Mouse (Mus musculus) embryonic fibroblast, embryonic 13.5 days (primary cell): ENCODE data around the gene Nfs1. TPM values are rescaled to one million over a fixed set of nuclear protein-coding genes. Genes with fewer than 3 reads are reported as not detected.
"Not testable (repeated sequence)": the region's sequence is repeated elsewhere in the genome, so short reads cannot be mapped to it uniquely, and the experiment has no call there.

Experiments used
- H3K27ac ChIP-seq: 2 replicates; pipeline ENCODE4 v1.5.1; 2012; ENCODE audit warnings: low read length, control low read depth, inconsistent platforms; ENCODE audit not compliant: insufficient read depth
- H3K4me1 ChIP-seq: 2 replicates; pipeline ENCODE4 v1.6.1; 2011; ENCODE audit warnings: low read length; ENCODE audit not compliant: control insufficient read depth, insufficient read depth
- H3K4me3 ChIP-seq: 2 replicates; pipeline ENCODE4 v1.5.1; 2011; ENCODE audit warnings: mild to moderate bottlenecking, control low read depth, low read length; ENCODE audit not compliant: insufficient read depth
- CTCF ChIP-seq: IDR thresholded peaks from 2 replicates; pipeline ENCODE4 v1.5.1; 2011; ENCODE audit warnings: mild to moderate bottlenecking, control low read depth, low read length, moderate library complexity, borderline replicate concordance; ENCODE audit not compliant: insufficient read depth
- POLR2A ChIP-seq: IDR thresholded peaks from 2 replicates; pipeline ENCODE4 v1.6.1; 2011; ENCODE audit warnings: low read depth, mild to moderate bottlenecking, control low read depth, low read length, moderate library complexity
- polyA plus RNA-seq: library from polyadenylated mRNA; stranded (reverse); fragments of >200 nt; gene quantifications from 2 replicates; pipeline ENCODE4 v1.2.4, GENCODE M21; 2011; ENCODE audit warnings: low read depth; ENCODE audit not compliant: missing spikeins, insufficient read length

Gene Nfs1
- polyA plus RNA-seq, 1 experiment: 30.2 TPM

DNA sequence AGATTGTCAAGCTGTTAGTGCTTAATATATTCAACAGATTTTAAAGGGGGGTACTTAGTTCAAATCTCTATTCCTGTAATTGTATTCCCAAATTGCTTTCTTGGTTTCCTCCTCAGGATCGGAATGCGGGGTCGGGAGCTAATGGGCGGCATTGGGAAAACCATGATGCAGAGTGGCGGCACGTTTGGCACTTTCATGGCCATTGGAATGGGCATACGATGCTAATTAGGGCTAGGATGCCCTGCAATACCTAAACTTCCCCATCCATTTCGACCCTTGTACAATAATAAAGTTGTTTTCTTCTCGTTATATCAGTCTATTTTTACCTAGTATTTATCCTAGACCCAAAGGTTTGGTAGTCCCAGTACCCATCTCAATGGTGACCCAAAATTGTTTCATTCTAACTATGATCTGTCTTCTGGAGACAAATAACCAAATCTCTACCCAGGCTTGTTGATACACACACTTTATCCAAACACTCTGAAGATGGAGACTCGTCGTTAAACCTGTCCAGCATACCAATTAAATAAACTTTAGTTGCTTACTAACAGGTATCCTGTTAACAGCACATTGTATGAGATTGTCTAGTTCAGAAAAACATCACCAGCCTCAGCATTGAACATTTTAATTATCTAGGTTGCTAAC is 1.6 kb upstream of the Nfs1 start:
- peak overlapping the region; percentile 30; the same call in 1 of the 2 replicates for H3K4me3 ChIP-seq
- TF ChIP-seq CTCF: no peak
- no peak for TF ChIP-seq POLR2A

GRCm38 (mm10) chr2:156143367-156143766 is 619 bp downstream of the Nfs1 start:
- no peaks in the 10 kb centered on the region for H3K4me1 ChIP-seq
- peak overlapping the region; percentile 67 for H3K4me3 ChIP-seq
- TF ChIP-seq POLR2A (no peak), CTCF (no peak)
- peak overlapping the region; percentile 14 for H3K27ac ChIP-seq

More for the DNA sequence above, 1.6 kb upstream of the Nfs1 start:
- no peak overlapping the region for H3K27ac ChIP-seq
- H3K4me1 ChIP-seq: no peaks in the 10 kb centered on the region

DNA sequence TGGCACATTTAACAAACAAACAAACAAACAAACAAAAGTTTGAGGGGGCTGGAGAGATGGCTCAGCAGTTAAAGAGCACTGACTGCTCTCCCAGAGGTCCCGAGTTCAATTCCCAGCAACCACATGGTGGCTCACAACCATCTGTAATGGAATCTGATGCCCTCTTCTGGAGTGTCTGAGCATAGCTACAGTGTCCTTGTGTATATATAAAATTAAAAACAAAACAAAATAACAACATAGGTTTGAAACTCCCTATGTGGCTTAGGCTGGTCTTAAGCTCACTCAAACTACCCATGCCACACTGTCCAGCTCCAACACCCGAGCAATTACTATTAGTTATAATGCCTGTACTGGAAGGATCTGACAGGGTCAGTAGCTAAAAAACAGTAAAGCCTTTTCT is 1.2 kb downstream of the Nfs1 start:
- H3K4me1 ChIP-seq: no peaks in the 10 kb centered on the region
- TF ChIP-seq POLR2A (no peak), CTCF (no peak)
- H3K27ac ChIP-seq: no peak overlapping the region
- peak overlapping the region; percentile 67 for H3K4me3 ChIP-seq

GRCm38 (mm10) chr2:156135695-156136094 is 8.3 kb downstream of the Nfs1 start:
- no peaks in the 10 kb centered on the region for H3K4me1 ChIP-seq
- TF ChIP-seq POLR2A: no peak
- TF ChIP-seq CTCF: peak; percentile 26; the same call in 1 of the 2 replicates
- no peak overlapping the region for H3K4me3 ChIP-seq
- no peak overlapping the region for H3K27ac ChIP-seq

- Histone ChIP-seq H3K4me3 (no peak overlapping the region), H3K4me1 (no peaks in the 10 kb centered on the region), H3K27ac (no peak overlapping the region)
- TF ChIP-seq POLR2A (no peak), CTCF (no peak)
Measured at GRCm38 (mm10) chr2:156134161-156134560, 9.8 kb downstream of the Nfs1 start.

DNA sequence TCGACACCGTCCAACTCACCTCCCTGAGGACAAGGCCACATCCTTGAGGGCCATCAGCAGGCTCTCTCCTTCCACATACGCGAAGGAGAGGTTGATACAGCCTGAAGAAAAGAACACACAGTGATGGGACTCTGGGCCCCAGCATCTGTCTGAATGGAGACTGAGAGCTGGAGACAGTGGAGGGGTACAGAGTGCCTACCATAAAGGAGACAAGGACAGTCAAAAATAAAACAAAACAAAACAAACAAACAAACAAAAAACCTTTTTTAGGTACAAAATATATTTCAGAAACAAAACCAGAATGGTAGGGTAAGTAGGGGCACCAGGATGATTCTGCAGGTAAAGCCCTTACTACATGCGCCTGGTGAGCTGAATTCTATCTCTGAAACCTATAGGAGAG is 17.0 kb downstream of the Nfs1 start, which contains the start of gene Gm28036:
Gene Gm28036, minus strand, starts transcription at position 101 of the 400 bp plus-strand sequence.
- Histone ChIP-seq H3K4me1 (no peaks in the 10 kb centered on the region), H3K4me3 (no peak within 1 kb of the TSS)
- TF ChIP-seq POLR2A: no peak
- TF ChIP-seq CTCF: no peak

DNA sequence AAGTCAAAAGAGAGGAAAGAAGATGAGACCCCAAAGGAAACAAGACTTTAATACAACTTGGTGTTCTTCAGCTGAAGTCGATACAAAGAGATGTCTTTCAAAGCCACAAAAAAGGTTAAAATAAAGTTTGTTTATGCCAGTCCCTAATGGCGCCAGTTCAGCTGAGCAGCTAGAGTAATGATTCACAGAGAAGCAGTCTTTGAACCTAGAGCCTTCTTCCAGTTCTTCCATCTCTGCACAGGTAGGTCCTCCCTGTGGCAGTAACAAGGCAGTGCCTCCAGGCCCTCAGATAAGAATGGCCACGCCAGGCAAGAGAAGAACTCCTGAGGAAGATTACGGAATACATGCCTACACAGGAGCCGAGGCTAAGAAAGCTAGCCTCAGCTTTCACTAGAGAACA is 20.3 kb downstream of the Nfs1 start:
- peaks cover 4% of the 10 kb centered on the region for H3K4me1 ChIP-seq
- TF ChIP-seq CTCF (no peak), POLR2A (no peak)
- no peak overlapping the region for H3K4me3 ChIP-seq
- no peak overlapping the region for H3K27ac ChIP-seq

More for the DNA sequence above, 17.0 kb downstream of the Nfs1 start, which contains the start of gene Gm28036:
- no peak within 1 kb of the TSS for H3K27ac ChIP-seq

DNA sequence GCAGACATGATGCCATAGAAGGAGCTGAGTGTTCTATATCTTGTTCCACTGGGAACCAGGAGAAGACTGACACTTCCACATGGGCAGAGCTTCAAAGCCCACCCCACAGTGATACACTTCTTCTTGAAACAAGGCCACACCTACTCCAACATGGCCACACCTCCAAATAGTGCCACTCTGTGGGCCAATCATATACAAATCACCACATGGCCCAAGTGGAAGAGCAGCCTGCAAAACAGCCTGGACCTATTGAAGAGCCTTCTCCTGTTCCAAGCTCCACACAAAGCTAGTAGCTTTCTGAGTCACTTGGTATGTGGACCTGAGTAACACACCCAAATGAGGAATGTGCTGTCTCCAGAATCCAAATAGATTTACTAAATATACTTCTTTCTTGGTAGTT is 24.4 kb downstream of the Nfs1 start:
- H3K4me3 ChIP-seq: no peak overlapping the region
- peaks cover 4% of the 10 kb centered on the region for H3K4me1 ChIP-seq
- no peak overlapping the region for H3K27ac ChIP-seq
- TF ChIP-seq POLR2A (no peak), CTCF (no peak)

GRCm38 (mm10) chr2:156112080-156112423 is 31.9 kb downstream of the Nfs1 start:
- H3K4me3 ChIP-seq: peak overlapping the region; percentile 98
- H3K27ac ChIP-seq, H3K4me1 ChIP-seq: not testable (repeated sequence)

GRCm38 (mm10) chr2:156111358-156112079 is 32.5 kb downstream of the Nfs1 start, which contains the start of the genes Cpne1 and Rbm12:
Gene Cpne1, minus strand, starts transcription at chr2:156111965.
Gene Rbm12, minus strand, starts transcription at chr2:156111978.
- TF ChIP-seq CTCF: no peak
- peak; percentile 81 for TF ChIP-seq POLR2A
- H3K4me1 ChIP-seq: no peaks in the 10 kb centered on the region; the same call in 1 of the 2 replicates
- peak within 1 kb of the TSS; percentile 39 for H3K27ac ChIP-seq
- peak within 1 kb of the TSS; percentile 98 for H3K4me3 ChIP-seq
